Mouse (Mus musculus) spleen, adult 18-20 months (tissue): ENCODE data around the gene Atrx.

Experiments
- DNase-seq, 2 experiments: peaks; one replicate each; pipeline ENCODE4 v3.0.0; 2022; ENCODE audit warnings: mixed read lengths in 2 of 2

Gene Atrx

DNA sequence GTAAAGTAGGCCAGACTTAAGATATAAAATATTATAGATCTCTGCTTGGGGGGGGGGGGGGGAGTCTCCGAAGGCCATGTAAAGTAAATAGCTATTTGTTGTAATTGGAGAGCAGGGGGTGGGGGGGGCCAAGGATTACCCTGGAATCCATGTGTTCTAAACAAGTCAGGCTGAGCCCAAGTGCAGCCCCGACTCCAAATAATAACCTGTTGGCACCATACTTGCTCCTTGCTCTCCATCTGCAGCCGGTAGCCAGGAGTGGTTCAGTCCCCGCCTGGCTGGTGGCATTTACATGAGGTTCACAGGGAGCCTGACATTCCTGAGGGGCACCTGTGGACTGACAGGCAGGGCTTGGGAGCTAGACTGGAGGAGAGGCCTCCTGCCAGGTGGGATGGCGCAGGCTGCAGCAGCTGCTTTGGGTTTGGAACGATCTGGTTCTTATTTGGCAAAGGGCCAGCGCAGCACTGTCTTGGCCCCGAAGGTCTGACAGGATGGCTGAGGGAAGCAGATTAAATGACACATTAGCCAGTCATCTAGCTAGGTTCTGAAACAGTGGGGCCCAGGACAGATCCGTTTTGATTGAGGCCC, 161.9 kb downstream of the Atrx start:
- DNase-seq: no peak

DNA sequence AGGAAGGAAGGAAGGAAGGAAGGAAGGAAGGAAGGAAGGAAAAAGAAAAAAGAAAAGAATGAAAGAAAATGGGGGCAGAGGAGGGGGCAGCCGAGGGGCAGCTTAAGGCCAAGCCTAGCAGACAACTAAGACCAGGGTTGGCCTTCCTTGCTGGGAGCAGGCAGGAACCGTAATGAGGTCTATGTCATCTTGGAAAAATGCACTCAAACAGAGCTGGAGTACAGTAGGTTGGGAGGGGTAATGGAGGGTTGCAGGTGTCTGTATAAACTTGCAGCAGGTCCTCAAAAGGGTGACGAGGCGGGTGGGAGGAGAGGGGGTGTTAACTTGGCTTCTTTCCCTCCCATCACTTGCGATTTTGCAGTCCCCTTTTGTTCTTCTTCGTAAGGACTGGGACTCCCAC, 163.2 kb downstream of the Atrx start:
- DNase-seq: no peak

GRCm38 (mm10) chrX:105765005-105765706, 164.0 kb downstream of the Atrx start:
- peak in 1 of 2 experiments; percentile 2 for DNase-seq

DNA sequence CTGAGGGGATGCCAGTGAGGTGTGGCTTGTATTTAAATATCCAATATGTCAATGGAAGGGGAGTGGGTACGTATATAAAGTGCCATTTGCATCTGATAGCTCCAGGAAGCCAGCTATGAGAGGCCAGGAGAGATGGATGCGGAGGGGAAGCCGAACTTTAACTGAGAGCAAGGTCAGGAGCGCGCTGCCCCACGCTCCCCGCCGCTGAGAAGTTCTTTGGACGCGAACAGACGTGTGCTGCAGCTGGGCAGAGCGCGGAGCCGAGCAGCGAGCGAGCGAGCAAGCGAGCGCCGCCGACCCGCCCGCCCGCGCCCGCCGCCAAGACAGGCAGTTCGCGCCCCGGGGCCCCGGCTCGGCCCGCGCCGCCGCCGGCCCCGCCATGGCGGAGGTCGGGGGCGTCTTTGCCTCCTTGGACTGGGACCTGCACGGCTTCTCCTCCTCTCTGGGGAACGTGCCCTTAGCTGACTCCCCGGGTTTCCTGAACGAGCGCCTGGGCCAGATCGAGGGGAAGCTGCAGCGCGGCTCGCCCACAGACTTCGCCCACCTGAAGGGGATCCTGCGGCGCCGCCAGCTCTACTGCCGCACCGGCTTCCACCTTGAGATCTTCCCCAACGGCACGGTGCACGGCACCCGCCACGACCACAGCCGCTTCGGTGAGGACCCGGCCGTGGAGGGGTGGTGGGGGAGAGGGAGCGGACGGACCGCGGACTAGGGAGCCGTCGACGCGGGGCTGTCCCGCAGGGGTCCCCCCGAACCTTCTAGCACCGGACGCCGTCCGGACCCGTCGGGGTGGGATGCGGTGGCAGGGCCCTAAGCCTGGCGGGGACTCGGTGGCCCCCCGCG, 164.8 kb downstream of the Atrx start, which contains the start of gene Fgf16:
TSS of gene Fgf16 (plus strand) at position 118 of the 843 bp plus-strand sequence.
- peak in 1 of 2 experiments; percentile 3 for DNase-seq

DNA sequence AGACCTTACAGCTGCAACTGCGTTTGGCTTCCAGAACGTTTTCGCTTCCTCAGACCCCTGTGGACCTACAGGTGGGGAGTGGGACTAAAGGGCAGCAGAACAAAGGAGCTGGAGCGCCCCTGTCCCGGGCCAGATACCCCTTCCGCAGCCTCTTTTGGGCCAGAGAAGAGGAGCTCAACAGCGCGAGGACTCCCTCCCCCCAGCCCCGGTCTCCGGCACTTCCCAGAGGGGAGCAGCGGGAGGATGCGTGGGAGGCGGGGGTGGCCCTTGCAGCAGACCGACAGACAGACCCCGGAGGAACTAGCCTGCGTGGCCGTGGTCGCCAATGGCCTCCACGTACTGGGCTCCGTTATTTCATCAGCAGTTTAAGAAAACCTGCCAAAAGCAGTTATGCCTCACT, 165.6 kb downstream of the Atrx start:
- DNase-seq: peak in 1 of 2 experiments; percentile 4

DNA sequence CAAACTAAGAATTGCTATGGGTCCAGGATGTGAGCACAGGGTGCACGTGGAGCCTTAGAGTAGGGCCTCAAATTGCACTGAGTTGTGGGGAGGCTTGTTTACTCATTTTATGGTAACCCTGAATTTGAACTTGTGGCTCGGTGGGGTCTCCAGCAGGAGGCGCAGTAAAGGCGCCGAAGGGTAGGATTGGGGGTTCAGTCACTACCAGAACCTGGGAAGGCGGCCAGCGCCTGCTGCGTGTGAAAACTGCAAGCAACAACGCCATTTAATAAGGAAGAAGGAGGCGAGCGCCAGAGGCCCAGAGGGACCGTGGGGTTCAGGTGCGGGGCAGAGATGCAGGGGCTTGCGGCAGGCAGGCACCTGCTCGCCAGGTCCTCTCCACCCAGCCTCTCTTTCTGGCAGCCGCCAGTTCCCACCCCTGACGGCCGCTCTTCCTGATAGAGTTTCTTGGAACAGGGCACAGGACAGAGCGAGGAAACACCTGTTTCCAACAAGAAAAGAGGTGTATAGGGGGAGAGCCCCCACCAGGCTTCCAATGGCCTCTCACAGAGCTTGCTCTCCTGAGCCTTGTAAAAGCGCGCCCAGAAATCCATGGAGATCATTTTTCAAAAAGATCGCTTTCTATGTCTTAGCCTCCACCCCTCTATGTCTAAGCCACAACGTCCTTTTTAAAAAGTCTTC, 166.2 kb downstream of the Atrx start:
- peak in 1 of 2 experiments; percentile 9 for DNase-seq
